Mouse (Mus musculus) thymus, postnatal 10 days (tissue): ENCODE measurements at regions not wholly inside any gene's neighbourhood (a gene's known extent, or its start where the extent isn't known, plus 50 kb on each side); places are given as distances from the start of the nearest gene placed in this dataset.
A peak's percentile ranks its signal among the peaks of the same experiment; 100 is the strongest.

ENCODE experiments used
- DNase-seq, 2 experiments: peaks; one replicate each; pipeline ENCODE4 v3.0.0; 2021; ENCODE audit warnings: low spot score in 2 of 2

GRCm38 (mm10) chr14:68973636-68974101, 320.4 kb downstream of the Synb start:
- no peak for DNase-seq

GRCm38 (mm10) chr14:68966758-68967157, 327.3 kb downstream of the Synb start:
- DNase-seq = peak; percentile 8 to 60

- no peak for DNase-seq
Measured at GRCm38 (mm10) chr14:68954577-68955460, 339.3 kb downstream of the Synb start.

- DNase-seq = no peak
Measured at GRCm38 (mm10) chr14:68945906-68946305, 348.2 kb downstream of the Synb start.

GRCm38 (mm10) chr14:68945434-68945833, 348.7 kb downstream of the Synb start:
- no peak for DNase-seq

GRCm38 (mm10) chr14:68941759-68942158, 352.3 kb downstream of the Synb start:
- no peak for DNase-seq

GRCm38 (mm10) chr14:68941132-68941690, 352.9 kb downstream of the Synb start:
- no peak for DNase-seq

- DNase-seq = no peak
Measured at GRCm38 (mm10) chr14:68935303-68935662, 358.8 kb downstream of the Synb start.

- DNase-seq = no peak
Measured at GRCm38 (mm10) chr14:68934611-68935302, 359.3 kb downstream of the Synb start.

GRCm38 (mm10) chr14:68927814-68928213, 366.3 kb downstream of the Synb start:
- DNase-seq = peak; percentile 22 to 44

- DNase-seq = no peak
Measured at GRCm38 (mm10) chr14:68923054-68923453, 371.0 kb downstream of the Synb start.

- no peak for DNase-seq
Measured at GRCm38 (mm10) chr14:68922035-68922434, 372.1 kb downstream of the Synb start.

GRCm38 (mm10) chr14:68918526-68919045, 375.5 kb downstream of the Synb start:
- no peak for DNase-seq

GRCm38 (mm10) chr14:68899921-68900320, 394.2 kb downstream of the Synb start:
- no peak for DNase-seq

GRCm38 (mm10) chr14:68877171-68877570, 416.9 kb downstream of the Synb start:
- DNase-seq = no peak

- DNase-seq = no peak
Measured at GRCm38 (mm10) chr14:68861071-68861470, 433.0 kb downstream of the Synb start.

GRCm38 (mm10) chr14:68857948-68858347, 436.2 kb downstream of the Synb start:
- no peak for DNase-seq

GRCm38 (mm10) chr14:68848506-68848905, 445.6 kb downstream of the Synb start:
- DNase-seq = no peak

- DNase-seq = no peak
Measured at GRCm38 (mm10) chr14:68847609-68848008, 446.5 kb downstream of the Synb start.

GRCm38 (mm10) chr14:68820241-68820640, 473.9 kb downstream of the Synb start:
- no peak for DNase-seq

- DNase-seq = no peak
Measured at GRCm38 (mm10) chr14:68808976-68809375, 485.1 kb downstream of the Synb start.

- no peak for DNase-seq
Measured at GRCm38 (mm10) chr14:68807918-68808317, 486.2 kb downstream of the Synb start.
